Mouse (Mus musculus) lung, adult 2 months (tissue): ENCODE measurements around the gene Lpo.

ENCODE experiments used
- CTCF ChIP-seq: fragments of 200-500 bp; IDR thresholded peaks from 2 replicates; pipeline ENCODE4 v1.5.1; 2011; ENCODE audit warnings: mild to moderate bottlenecking, low read length, control low read depth; ENCODE audit not compliant: insufficient read depth
- POLR2A ChIP-seq: fragments of 200-500 bp; IDR thresholded peaks from 2 replicates; pipeline ENCODE4 v1.6.1; 2011; ENCODE audit warnings: low read depth, mild to moderate bottlenecking, control low read depth, low read length, borderline replicate concordance; ENCODE audit errors: extremely low read depth

GRCm38 (mm10) chr11:87871766-87872165 lies 43.7 kb upstream of the Lpo start:
- TF ChIP-seq CTCF = no peak
- no peak for TF ChIP-seq POLR2A
